Mouse (Mus musculus) forebrain, embryonic 10.5 days (tissue): ENCODE results near the gene Slc22a4. TPM values are rescaled to one million over a fixed set of nuclear protein-coding genes. Genes with fewer than 3 reads are reported as not detected.
A peak's percentile ranks its signal among the peaks of the same experiment; 100 is the strongest.
"Not testable (repeated sequence)": the region's sequence is repeated elsewhere in the genome, so short reads cannot be mapped to it uniquely, and the experiment has no call there.

ENCODE experiments used
- DNase-seq: peaks from one replicate; pipeline ENCODE4 v3.0.0-alpha.2; 2017; ENCODE audit warnings: low spot score; ENCODE audit errors: extremely low spot score
- H3K27ac ChIP-seq: fragments of 300-500 bp; sonication (generic); 2 replicates; pipeline ENCODE4 v1.5.1; 2016; ENCODE audit warnings: mild to moderate bottlenecking
- H3K27me3 ChIP-seq: fragments of 300-500 bp; sonication (generic); 2 replicates; pipeline ENCODE4 v1.6.1; 2016; ENCODE audit warnings: mild to moderate bottlenecking; ENCODE audit not compliant: poor library complexity, severe bottlenecking
- H3K36me3 ChIP-seq: fragments of 300-500 bp; sonication (generic); replicated peaks from 2 replicates; pipeline ENCODE4 v1.6.1; 2016; ENCODE audit warnings: mild to moderate bottlenecking, moderate library complexity
- H3K4me1 ChIP-seq: fragments of 300-500 bp; sonication (generic); 2 replicates; pipeline ENCODE4 v1.6.1; 2016
- H3K4me3 ChIP-seq: fragments of 300-500 bp; sonication (generic); 2 replicates; pipeline ENCODE4 v1.5.1; 2016; ENCODE audit warnings: mild to moderate bottlenecking, moderate library complexity
- H3K9me3 ChIP-seq: fragments of 300-500 bp; sonication (generic); 2 replicates; pipeline ENCODE4 v1.6.1; 2016; ENCODE audit warnings: mild to moderate bottlenecking, moderate library complexity
- WGBS: fragments of 180-500 bp; shearing (Covaris S2); methylation state at CpG from one replicate; pipeline ENCODE4 v1.1.7; 2016; 5-methylcytosine and 5-hydroxymethylcytosine counted together
- polyA plus RNA-seq: library from polyadenylated mRNA; unstranded; fragments of >200 nt; fragmentation: Nextera tagmentation; extraction: Ambion mirVana; gene quantifications from 2 replicates; pipeline ENCODE4 v1.2.1, GENCODE M21; 2016

Gene Slc22a4
- polyA plus RNA-seq, 1 experiment from 2014 or later = 1.3 TPM

DNA sequence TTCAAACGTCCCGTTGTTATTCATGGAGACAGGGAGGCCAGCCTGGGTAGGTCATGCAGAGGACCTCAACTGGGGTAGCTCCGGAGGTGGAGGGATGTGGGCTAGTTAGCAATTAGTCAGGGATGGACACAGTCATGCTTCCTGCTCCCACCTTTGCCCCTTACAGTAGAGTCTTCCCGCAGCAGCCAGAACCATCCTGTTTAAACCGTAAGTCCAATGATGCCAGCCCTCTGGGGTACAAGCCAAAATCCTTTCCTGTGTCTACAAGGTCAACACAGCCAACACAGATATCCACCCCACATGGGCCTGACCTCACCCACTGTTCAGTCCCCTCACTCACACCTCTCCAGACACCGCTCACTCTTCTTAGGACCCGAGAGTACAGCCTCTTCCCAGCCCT is 23.3 kb upstream of the Slc22a4 start:
- Histone ChIP-seq H3K9me3 (no peaks in the 10 kb centered on the region), H3K4me1 (peaks cover 7% of the 10 kb centered on the region), H3K27ac (no peak overlapping the region), H3K27me3 (no peaks in the 10 kb centered on the region), H3K36me3 (peaks cover 13% of the 10 kb centered on the region), H3K4me3 (no peak overlapping the region)
- 91% methylated on average over 7 of the region's 7 CpGs for WGBS
- DNase-seq = no peak

DNA sequence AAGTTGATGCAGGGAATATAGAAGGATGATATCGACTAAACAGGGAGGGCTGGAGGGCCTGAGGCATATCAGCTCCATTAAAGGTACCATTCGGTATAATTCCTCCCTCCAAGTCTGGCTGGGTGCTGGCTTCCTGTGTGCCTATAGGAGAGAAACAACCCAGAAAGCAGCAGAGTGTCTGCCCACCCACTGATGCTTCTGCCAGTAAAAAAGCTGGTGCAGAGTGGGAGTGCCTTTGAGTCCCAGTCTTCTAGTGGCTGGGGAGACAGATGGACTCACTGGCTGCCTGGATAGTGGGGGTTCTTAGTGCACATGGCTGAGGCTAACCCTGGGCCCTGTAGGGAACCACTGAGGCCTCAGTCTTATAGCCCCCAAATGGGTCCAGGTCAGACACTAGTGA is 22.3 kb upstream of the Slc22a4 start:
- no peaks in the 10 kb centered on the region for H3K4me1 ChIP-seq
- no peak overlapping the region for H3K4me3 ChIP-seq
- H3K27me3 ChIP-seq = no peaks in the 10 kb centered on the region
- H3K27ac ChIP-seq = no peak overlapping the region
- DNase-seq = no peak
- H3K36me3 ChIP-seq = peaks cover 7% of the 10 kb centered on the region
- 80% methylated on average over 2 of the region's 2 CpGs for WGBS
- no peaks in the 10 kb centered on the region for H3K9me3 ChIP-seq

DNA sequence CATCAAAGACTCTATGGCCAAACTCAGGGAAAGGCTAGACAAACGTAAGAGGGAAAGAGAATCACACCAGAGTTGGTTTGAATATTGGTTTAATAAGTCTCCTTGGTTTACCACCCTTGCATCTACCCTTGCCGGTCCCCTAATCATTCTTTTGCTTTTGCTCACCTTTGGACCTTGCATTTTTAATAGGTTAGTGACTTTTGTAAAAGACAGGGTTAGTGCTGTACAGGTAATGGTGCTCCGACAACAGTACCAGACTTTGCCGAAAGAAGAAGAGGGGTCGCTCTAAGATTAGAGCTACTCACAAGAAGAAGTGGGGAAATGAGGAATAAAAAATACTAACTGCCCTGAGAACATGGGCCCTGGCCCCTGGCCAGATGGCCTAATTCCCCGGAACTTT is 12.8 kb upstream of the Slc22a4 start:
- Histone ChIP-seq H3K4me3 (no peak overlapping the region), H3K36me3 (no peaks in the 10 kb centered on the region), H3K4me1 (no peaks in the 10 kb centered on the region), H3K9me3 (no peaks in the 10 kb centered on the region), H3K27me3 (no peaks in the 10 kb centered on the region), H3K27ac (no peak overlapping the region)
- DNase-seq = no peak
- 95% methylated on average over 6 of the region's 6 CpGs for WGBS

DNA sequence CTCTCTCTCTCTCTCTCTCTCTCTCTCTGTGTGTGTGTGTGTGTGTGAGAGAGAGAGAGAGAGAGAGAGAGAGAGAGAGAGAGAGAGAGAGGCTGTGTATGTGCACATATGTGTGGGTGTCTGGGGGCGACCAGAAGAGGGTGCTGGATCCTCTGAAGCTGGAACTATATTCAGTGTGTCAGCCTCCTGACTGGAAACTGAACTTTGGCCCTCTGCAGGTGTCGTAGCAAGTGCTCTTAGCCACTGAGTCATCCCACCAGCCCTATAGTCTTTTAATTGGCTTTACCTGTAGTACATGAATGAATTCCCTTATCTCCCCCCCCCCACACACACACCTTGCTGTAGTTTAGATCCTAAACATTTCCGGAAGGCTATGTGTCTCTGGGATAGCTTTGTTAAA is 5.0 kb upstream of the Slc22a4 start:
- not testable (repeated sequence) for H3K27ac ChIP-seq, DNase-seq, H3K4me3 ChIP-seq, H3K9me3 ChIP-seq, H3K36me3 ChIP-seq
- H3K4me1 ChIP-seq = peaks cover 11% of the 10 kb centered on the region
- peaks cover 19% of the 10 kb centered on the region for H3K27me3 ChIP-seq
- WGBS = 93% methylated on average over 1 of the region's 3 CpGs

DNA sequence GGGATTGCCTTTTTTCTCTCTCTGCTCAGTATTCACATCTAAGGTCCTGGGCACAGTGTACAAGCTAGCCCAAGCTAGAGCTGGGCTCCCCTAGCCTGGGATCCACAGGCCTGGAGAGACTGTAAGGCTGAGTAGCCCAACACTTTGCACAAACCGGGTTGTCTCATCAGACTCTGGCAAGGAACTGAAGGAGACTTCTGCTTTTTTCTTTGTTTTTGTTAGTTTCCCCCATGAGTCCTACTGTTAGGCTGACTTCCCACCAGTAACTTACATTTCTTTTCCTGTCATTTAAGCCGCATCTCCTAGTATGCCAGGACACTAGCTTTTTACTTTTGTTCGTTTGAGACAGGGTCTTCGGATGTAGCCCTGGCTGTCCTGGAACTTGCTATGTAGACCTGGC is 1.1 kb upstream of the Slc22a4 start:
- Histone ChIP-seq H3K27ac (peak overlapping the region; percentile 81), H3K4me1 (peaks cover 17% of the 10 kb centered on the region), H3K27me3 (peaks cover 52% of the 10 kb centered on the region), H3K9me3 (no peaks in the 10 kb centered on the region), H3K4me3 (peak overlapping the region; percentile 64; the same call in 1 of the 2 replicates), H3K36me3 (no peaks in the 10 kb centered on the region)
- 69% methylated on average over 4 of the region's 4 CpGs for WGBS
- DNase-seq = no peak

DNA sequence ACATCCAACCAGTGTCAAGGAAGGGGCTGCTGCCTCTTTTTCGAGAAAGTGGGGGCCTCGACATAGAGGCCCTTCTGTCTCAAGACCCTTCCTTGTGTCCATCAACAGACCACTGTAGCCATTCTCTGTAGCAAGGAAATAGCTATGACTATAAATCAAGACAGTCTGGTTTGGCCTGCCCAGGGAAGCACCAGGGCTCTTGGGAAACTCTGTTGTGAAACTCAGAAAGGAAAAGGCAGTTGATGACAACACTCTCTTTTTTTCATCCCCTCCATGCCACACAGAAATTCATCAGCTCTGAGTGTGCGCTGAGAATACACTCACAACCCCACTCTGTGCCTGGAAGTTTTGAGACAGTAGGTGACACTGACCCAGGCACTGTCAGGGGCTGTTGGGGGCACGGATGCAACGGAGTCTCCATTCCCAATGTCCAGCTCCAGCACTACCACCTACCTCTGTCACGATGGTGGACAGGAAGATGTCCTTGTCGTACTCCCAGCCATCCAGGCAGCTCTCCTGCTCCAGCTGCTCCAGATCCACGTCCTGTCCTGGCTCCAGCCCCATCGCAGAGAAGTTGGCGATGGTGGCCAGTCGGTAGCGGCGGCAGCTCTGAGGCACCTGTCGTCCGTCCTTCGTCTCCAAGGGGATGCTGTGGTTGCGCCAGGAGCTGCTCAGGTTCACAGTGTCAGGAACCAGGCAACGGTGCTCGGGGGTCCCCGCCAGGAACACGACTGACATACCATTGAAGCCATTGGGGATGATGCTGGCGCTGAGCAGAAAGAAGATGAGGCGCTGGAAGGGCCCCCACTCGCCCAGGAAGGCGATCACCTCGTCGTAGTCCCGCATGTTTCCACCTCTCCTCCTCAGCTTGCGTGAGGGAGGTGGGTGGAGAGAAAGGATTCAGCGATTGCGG is 503 bp downstream of the Slc22a4 start:
- Histone ChIP-seq H3K4me3 (peak overlapping the region; percentile 64), H3K36me3 (no peaks in the 10 kb centered on the region), H3K4me1 (peaks cover 17% of the 10 kb centered on the region), H3K9me3 (no peaks in the 10 kb centered on the region), H3K27ac (peak overlapping the region; percentile 81), H3K27me3 (peaks cover 52% of the 10 kb centered on the region)
- peak; percentile 25 for DNase-seq
- 17% methylated on average over 31 of the region's 31 CpGs for WGBS

DNA sequence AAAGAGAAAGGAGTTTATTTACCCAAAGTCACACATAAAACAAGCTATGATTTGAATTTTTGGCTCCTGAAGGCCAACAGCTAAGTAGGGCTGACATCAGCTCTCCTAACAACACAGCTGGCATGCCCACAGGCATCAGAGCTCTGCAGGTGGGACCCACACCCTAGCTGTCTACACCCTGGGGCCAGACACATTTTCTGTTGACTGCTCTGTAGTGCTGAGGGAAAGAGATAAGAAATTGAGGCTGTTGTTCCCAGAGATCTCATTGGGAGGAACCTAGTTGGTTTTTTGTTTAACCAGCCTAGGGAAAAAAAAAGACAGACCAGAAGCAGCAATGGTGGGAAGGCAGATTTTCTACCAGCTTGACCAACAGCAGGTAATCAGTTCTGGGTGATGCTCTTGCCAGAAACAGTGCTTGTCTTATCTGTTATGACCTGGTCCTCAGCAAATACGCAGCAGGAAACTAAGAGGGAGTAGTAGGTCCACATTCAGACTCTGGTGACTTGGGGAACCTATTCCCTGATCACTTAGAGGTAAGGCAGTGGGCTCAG is 1.3 kb downstream of the Slc22a4 start:
- peaks cover 17% of the 10 kb centered on the region for H3K4me1 ChIP-seq
- H3K36me3 ChIP-seq = no peaks in the 10 kb centered on the region
- no peaks in the 10 kb centered on the region for H3K9me3 ChIP-seq
- H3K27ac ChIP-seq = no peak overlapping the region
- H3K4me3 ChIP-seq = peak overlapping the region; percentile 64; the same call in 1 of the 2 replicates
- H3K27me3 ChIP-seq = peaks cover 52% of the 10 kb centered on the region
- DNase-seq = no peak
- 81% methylated on average over 1 of the region's 1 CpGs for WGBS

DNA sequence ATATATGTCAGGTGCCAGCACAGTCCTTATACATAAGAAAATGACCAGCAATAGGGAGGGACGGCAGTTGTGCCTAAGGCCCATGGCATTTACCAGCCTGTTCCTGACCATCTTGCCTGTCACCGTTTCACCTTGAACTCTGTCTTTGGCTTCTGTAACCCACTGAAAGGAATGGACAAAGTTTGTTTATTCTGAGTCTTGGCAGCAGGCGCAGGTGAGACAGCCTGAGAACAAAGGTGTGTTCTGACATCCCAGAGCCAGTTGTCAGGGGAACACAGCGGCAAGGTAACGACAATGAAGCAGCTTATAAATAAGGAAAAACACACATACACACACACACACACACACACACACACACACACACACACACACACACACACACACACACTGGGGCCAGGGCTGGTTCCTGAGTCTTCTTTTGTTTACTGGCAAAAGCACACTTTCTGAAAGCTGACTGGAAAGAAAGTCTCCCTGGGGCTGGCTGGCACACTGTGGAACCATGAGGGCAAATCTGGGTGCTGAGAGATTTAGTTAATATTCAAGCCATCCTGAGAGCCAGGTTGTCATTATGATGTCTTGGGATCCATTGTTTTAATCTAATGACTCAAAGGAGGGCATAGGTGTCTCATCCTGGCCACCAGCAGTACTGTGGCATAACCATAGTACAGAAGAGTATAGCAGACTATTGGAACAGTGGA is 6.3 kb downstream of the Slc22a4 start:
- Histone ChIP-seq H3K9me3 (no peaks in the 10 kb centered on the region), H3K27ac (no peak overlapping the region), H3K4me3 (no peak overlapping the region), H3K4me1 (no peaks in the 10 kb centered on the region), H3K27me3 (peaks cover 20% of the 10 kb centered on the region), H3K36me3 (no peaks in the 10 kb centered on the region)
- 88% methylated on average over 5 of the region's 5 CpGs for WGBS
- DNase-seq = no peak

DNA sequence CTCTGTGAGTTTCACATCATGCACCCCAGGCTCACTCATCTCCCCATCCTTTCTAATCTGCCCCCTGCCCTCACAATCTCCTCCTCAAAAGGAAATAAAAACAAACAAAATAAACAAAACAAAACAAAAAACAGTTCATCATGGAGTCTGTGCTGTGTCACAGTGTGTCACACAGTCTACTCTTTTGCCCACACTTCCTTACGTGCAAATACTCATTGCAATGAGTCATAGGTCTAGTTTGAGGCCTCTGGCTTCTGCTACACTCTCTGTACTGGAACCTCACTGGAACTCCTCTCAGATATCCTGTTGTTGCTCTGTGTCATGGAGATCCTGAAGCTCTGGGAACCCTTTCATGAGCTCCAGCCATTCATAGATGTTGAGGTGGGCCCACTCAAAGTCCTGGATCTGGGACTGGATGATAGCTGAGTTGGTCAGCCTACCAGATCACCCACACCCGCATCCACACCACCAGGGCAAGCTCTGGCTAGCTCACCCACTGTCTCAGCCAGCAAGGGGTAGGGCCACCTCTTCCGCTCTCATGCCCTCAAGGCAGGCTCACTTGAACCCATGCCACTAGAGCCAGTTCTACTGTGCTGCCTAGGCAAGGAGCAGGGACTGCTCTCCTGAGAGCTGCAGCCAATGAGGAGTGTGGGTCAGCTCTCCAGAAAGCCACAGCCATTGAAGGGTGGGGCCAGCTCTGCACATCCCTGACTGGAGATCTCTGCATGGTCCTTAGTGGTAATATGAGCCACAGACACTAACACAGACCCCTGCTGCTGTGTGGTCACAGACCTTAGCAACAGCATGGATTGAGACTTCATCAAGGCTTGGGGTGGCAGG is 8.8 kb downstream of the Slc22a4 start:
- 81% methylated on average over 3 of the region's 3 CpGs for WGBS
- no peak overlapping the region for H3K4me3 ChIP-seq
- no peaks in the 10 kb centered on the region; the same call in 1 of the 2 replicates for H3K27me3 ChIP-seq
- DNase-seq = no peak
- no peaks in the 10 kb centered on the region for H3K9me3 ChIP-seq
- no peaks in the 10 kb centered on the region for H3K4me1 ChIP-seq
- no peak overlapping the region for H3K27ac ChIP-seq
- H3K36me3 ChIP-seq = no peaks in the 10 kb centered on the region

DNA sequence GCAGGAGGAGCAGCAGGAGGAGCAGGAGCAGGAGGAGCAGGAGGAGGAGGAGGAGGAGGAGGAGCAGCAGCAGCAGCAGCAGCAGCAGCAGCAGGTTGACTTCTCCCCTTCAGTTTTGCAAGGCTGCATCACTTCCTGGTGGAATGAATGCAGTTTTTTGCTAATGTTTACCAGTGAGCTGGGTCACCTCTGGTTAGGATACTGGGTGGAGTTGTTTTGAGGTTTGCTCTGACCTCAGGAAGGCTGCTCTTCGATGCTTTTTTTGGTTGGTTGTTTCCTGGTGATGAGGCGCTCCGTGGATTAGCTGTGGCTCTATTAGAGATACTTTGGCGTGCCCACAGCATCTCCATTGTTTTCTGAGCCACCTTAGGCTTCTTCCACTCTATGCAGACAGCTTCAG is 10.3 kb downstream of the Slc22a4 start:
- Histone ChIP-seq H3K27ac (no peak overlapping the region), H3K4me1 (no peaks in the 10 kb centered on the region), H3K27me3 (no peaks in the 10 kb centered on the region; the same call in 1 of the 2 replicates), H3K4me3 (no peak overlapping the region), H3K36me3 (no peaks in the 10 kb centered on the region), H3K9me3 (no peaks in the 10 kb centered on the region)
- WGBS = 81% methylated on average over 4 of the region's 4 CpGs
- DNase-seq = no peak

DNA sequence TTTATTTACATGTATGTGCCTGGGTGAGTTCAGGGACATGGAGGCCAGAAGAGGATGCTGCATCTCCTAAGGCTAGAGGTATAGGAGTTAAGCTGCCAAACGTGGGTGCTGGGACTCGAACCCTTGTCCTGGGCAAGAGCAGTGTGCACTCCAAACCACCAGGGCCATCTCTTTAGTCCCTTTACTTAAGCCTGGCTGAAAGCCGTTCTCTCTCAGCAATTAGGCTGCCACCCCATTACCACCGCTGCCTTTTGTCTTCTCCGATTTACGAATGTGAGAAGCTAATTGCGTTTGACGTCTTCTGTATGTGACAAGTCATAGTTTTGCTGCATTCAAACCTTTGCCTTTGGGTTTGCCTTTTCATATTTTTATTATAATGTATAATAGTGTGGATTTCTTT is 11.8 kb downstream of the Slc22a4 start:
- 77% methylated on average over 8 of the region's 8 CpGs for WGBS
- DNase-seq = no peak
- Histone ChIP-seq H3K36me3 (no peaks in the 10 kb centered on the region), H3K4me1 (no peaks in the 10 kb centered on the region), H3K4me3 (no peak overlapping the region), H3K27me3 (no peaks in the 10 kb centered on the region), H3K27ac (no peak overlapping the region), H3K9me3 (no peaks in the 10 kb centered on the region)

DNA sequence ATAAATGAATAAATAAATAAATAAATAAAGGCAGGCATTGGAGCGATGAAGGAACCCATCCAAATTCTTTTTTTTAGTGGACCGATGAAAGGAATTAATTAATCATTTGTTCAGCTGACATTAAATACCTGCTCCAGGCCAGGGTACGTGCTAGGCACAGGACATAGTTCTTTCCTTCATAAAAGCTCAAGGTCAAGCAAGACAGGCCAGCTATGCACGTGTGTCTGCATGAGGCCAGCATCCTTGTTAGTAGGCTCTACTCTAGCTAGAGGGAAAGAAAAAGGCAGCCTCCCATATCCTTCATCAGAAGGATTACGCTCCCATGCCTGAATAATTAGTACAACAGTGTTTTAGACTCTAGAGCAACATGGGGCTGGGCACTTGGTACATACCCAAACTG is 14.9 kb downstream of the Slc22a4 start:
- DNase-seq = no peak
- no peak overlapping the region for H3K4me3 ChIP-seq
- no peaks in the 10 kb centered on the region for H3K36me3 ChIP-seq
- no peak overlapping the region for H3K27ac ChIP-seq
- no peaks in the 10 kb centered on the region for H3K27me3 ChIP-seq
- WGBS = 88% methylated on average over 5 of the region's 5 CpGs
- H3K4me1 ChIP-seq = peaks cover 7% of the 10 kb centered on the region
- no peaks in the 10 kb centered on the region for H3K9me3 ChIP-seq
